10 mouse cellular contexts compared by ENCODE assay signal in genomic region chr15:83779387-83779786, GRCm38 (mm10). TPM values are rescaled to one million over a fixed set of nuclear protein-coding genes. Genes with fewer than 3 reads are reported as not detected.
DNase-seq lines count a peak whose midpoint lies in the region; ATAC-seq and TF ChIP-seq lines count a peak whose summit lies in the region.
"Had no signal": no experiment of that assay in that cellular context is flagged by ENCODE, and none has a peak within 500 bp of the region (broad histone marks: within the 10 kb centered on the region; RNA-seq: fewer than 3 reads in every experiment).

Gene Mpped1, plus strand, starts transcription at chr15:83779467.

- TF ChIP-seq EP300 in heart, adult 2 months (IDR thresholded peaks at IDR 0.05; ENCODE audit: insufficient read depth, low read depth, low read length) = no peak

- ATAC-seq in heart, embryonic 11.5 days (replicated peaks; ENCODE audit: insufficient number of reproducible peaks, low FRiP score, low TSS enrichment) = no peak
- peak; percentile 38 for ATAC-seq in hindbrain, embryonic 13.5 days (ENCODE audit: low FRiP score)
- ATAC-seq in liver, embryonic 13.5 days (ENCODE audit: low read depth) = no peak
- ATAC-seq in CD4-positive, CD25-positive, alpha-beta regulatory T cell, adult 4 months = no peak

- H3K27ac ChIP-seq in heart, embryonic 11.5 days (ENCODE audit: low read depth, low read length) = no peak within 1 kb of the TSS
- no peak within 1 kb of the TSS for H3K27ac ChIP-seq in heart, adult 2 months
- H3K27ac ChIP-seq in ES-E14 (ENCODE audit: insufficient read depth, low read depth, low read length, poor library complexity, severe bottlenecking) = no peak within 1 kb of the TSS
- no peak within 1 kb of the TSS for H3K27ac ChIP-seq in hindbrain, embryonic 13.5 days
- H3K27ac ChIP-seq in liver, embryonic 13.5 days = no peak within 1 kb of the TSS

- H3K4me1 ChIP-seq in heart, embryonic 11.5 days (ENCODE audit: control insufficient read depth, insufficient read depth, low read length) = 0 out of 2 replicates have a peak, but pooled peaks cover 2% of the 10 kb centered on the region
- no peaks in the 10 kb centered on the region for H3K4me1 ChIP-seq in heart, adult 2 months (ENCODE audit: control insufficient read depth, insufficient read depth, low read length)
- 0 out of 4 replicates have a peak, but pooled peaks cover 0 to 2% of the 10 kb centered on the region in 2 experiments for H3K4me1 ChIP-seq in ES-E14 (ENCODE audit: control insufficient read depth in 2 of 2, insufficient read depth in 2 of 2, low read length in 2 of 2, poor library complexity in 1 of 2)
- H3K4me1 ChIP-seq in hindbrain, embryonic 13.5 days (replicated peaks) = peaks cover 17% of the 10 kb centered on the region
- no peaks in the 10 kb centered on the region for H3K4me1 ChIP-seq in liver, embryonic 13.5 days (replicated peaks)
- H3K4me1 ChIP-seq: megakaryocyte, embryonic 14.5 days had no signal

- peak within 1 kb of the TSS; percentile 92 for H3K4me2 ChIP-seq in heart, embryonic 11.5 days
- H3K4me2 ChIP-seq in hindbrain, embryonic 13.5 days = peak within 1 kb of the TSS; percentile 89
- H3K4me2 ChIP-seq in liver, embryonic 13.5 days = peak within 1 kb of the TSS; percentile 49

- no peaks in the 10 kb centered on the region for H3K79me2 ChIP-seq in heart, adult 2 months (replicated peaks; ENCODE audit: control insufficient read depth, insufficient read depth, low read length)

- no peak for TF ChIP-seq CTCF in heart, adult 2 months (IDR thresholded peaks at IDR 0.05)

- no peak for DNase-seq in heart, adult 2 months
- DNase-seq in ES-E14 (ENCODE audit: low read depth, low spot score) = no peak
- DNase-seq in liver, embryonic 13.5 days = no peak
- DNase-seq in frontal cortex, postnatal 10 days (ENCODE audit: low spot score in 2 of 2) = no peak
- DNase-seq in thymus, postnatal 0 days (ENCODE audit: low spot score) = no peak

- H3K36me3 ChIP-seq in heart, embryonic 11.5 days (ENCODE audit: control insufficient read depth, insufficient read depth, low read length) = no peaks in the 10 kb centered on the region
- H3K36me3 ChIP-seq in heart, adult 2 months (ENCODE audit: control insufficient read depth, insufficient read depth, low read length) = no peaks in the 10 kb centered on the region
- no peaks in the 10 kb centered on the region for H3K36me3 ChIP-seq in ES-E14 (ENCODE audit: control insufficient read depth, insufficient read depth, low read length, poor library complexity, severe bottlenecking)
- no peaks in the 10 kb centered on the region for H3K36me3 ChIP-seq in hindbrain, embryonic 13.5 days
- H3K36me3 ChIP-seq in liver, embryonic 13.5 days = no peaks in the 10 kb centered on the region

- H3K9me3 ChIP-seq in heart, embryonic 11.5 days (replicated peaks; ENCODE audit: control insufficient read depth, low read length) = no peaks in the 10 kb centered on the region
- H3K9me3 ChIP-seq in ES-E14 (ENCODE audit: control insufficient read depth, insufficient read depth, low read depth, low read length) = no peaks in the 10 kb centered on the region
- H3K9me3 ChIP-seq in hindbrain, embryonic 13.5 days = no peaks in the 10 kb centered on the region
- no peaks in the 10 kb centered on the region for H3K9me3 ChIP-seq in liver, embryonic 13.5 days (replicated peaks)
- H3K9me3 ChIP-seq: megakaryocyte, embryonic 14.5 days had no signal

- peaks cover 80% of the 10 kb centered on the region for H3K27me3 ChIP-seq in heart, embryonic 11.5 days (ENCODE audit: control insufficient read depth, insufficient read depth, low read length)
- peaks cover 6% of the 10 kb centered on the region; the same call in 1 of the 2 replicates for H3K27me3 ChIP-seq in heart, adult 2 months (ENCODE audit: control insufficient read depth, insufficient read depth, low read length)
- peaks cover 67% of the 10 kb centered on the region for H3K27me3 ChIP-seq in hindbrain, embryonic 13.5 days
- H3K27me3 ChIP-seq in liver, embryonic 13.5 days = peaks cover 65% of the 10 kb centered on the region

- TF ChIP-seq POLR2A in heart, adult 2 months (IDR thresholded peaks at IDR 0.05; ENCODE audit: insufficient read depth, low read depth, low read length) = no peak

- H3K9ac ChIP-seq in heart, embryonic 11.5 days (ENCODE audit: low read depth, low read length) = peak within 1 kb of the TSS; percentile 22; the same call in 1 of the 2 replicates
- H3K9ac ChIP-seq in heart, adult 2 months (ENCODE audit: low read depth, low read length) = no peak within 1 kb of the TSS
- H3K9ac ChIP-seq in ES-E14 (ENCODE audit: insufficient read depth, low read depth, low read length, poor library complexity, severe bottlenecking) = peak within 1 kb of the TSS; percentile 47
- peak within 1 kb of the TSS; percentile 79 for H3K9ac ChIP-seq in hindbrain, embryonic 13.5 days
- H3K9ac ChIP-seq in liver, embryonic 13.5 days = no peak within 1 kb of the TSS

- H3K4me3 ChIP-seq in heart, embryonic 11.5 days (ENCODE audit: low read depth, low read length) = peak within 1 kb of the TSS; percentile 57
- no peak within 1 kb of the TSS for H3K4me3 ChIP-seq in heart, adult 2 months
- peak within 1 kb of the TSS; percentile 57 to 76; a peak in 3 of 4 replicates for H3K4me3 ChIP-seq in ES-E14 (ENCODE audit: insufficient read depth in 1 of 2, low read depth in 1 of 2, low read length in 2 of 2, poor library complexity in 1 of 2, severe bottlenecking in 1 of 2)
- H3K4me3 ChIP-seq in hindbrain, embryonic 13.5 days = peak within 1 kb of the TSS; percentile 63
- peak within 1 kb of the TSS; percentile 37 for H3K4me3 ChIP-seq in liver, embryonic 13.5 days (replicated peaks)
- H3K4me3 ChIP-seq: megakaryocyte, embryonic 14.5 days had no signal

- 4% methylated on average over 18 of the region's 37 CpGs for WGBS in heart, embryonic 11.5 days (ENCODE audit: insufficient replicate concordance)
- WGBS in heart, adult 2 months = 4% methylated on average over 25 of the region's 37 CpGs
- 5% methylated on average over 12 of the region's 37 CpGs for WGBS in hindbrain, embryonic 13.5 days
- WGBS in liver, embryonic 13.5 days (ENCODE audit: insufficient replicate concordance) = 4% methylated on average over 20 of the region's 37 CpGs

- intact Hi-C loops in heart, adult 2 months (cut with DNase I) = no loop called here

- in situ Hi-C loops in ES-E14 (cut with MboI; ENCODE audit: low sequenced_read_pairs in 2 of 2, unreplicated experiment in 2 of 2) = no loop called here

TF ChIP-seq in ES-E14, 5 proteins besides CTCF, POLR2A, EP300 and RAD21:
- TF ChIP-seq ZNF384 (IDR thresholded peaks at IDR 0.05; ENCODE audit: low read depth, low read length) (no peak), HCFC1 (IDR thresholded peaks at IDR 0.05; ENCODE audit: borderline replicate concordance, insufficient read depth, low read length) (no peak), MAFK (IDR thresholded peaks at IDR 0.05; ENCODE audit: insufficient read depth, low read depth, low read length) (no peak), ZC3H11A (IDR thresholded peaks at IDR 0.05; ENCODE audit: borderline replicate concordance, low read depth, low read length) (no peak), CHD2 (IDR thresholded peaks at IDR 0.05; ENCODE audit: low read depth, low read length) (no peak)

RNA-seq across cellular contexts. Expression of gene Mpped1, which starts in this region (rescaled TPM):
- polyA plus RNA-seq in heart, embryonic 11.5 days (2014; fragmentation: Nextera tagmentation; extraction: Ambion mirVana) = 0.11 and 0.27 TPM in 2 replicates
- total RNA-seq in heart, adult 2 months (2021) = not detected
- not detected in 2 replicates for polyA plus RNA-seq in heart, adult 2 months (2012; rRNA removed)
- 0.40 and 0.90 TPM in 2 replicates for total RNA-seq in ES-E14 (2012; rRNA removed)
- 11.3 and 11.7 TPM in 2 replicates for polyA plus RNA-seq in hindbrain, embryonic 13.5 days (2015; fragmentation: Nextera tagmentation; extraction: Ambion mirVana)
- 0.03 and 0.05 TPM in 2 replicates for polyA plus RNA-seq in liver, embryonic 13.5 days (2015; fragmentation: Nextera tagmentation; extraction: Ambion mirVana)
- not detected for polyA plus RNA-seq in CD4-positive, CD25-positive, alpha-beta regulatory T cell, adult 4 months (2017; shearing (Covaris generic))
- 0.32 and 0.48 TPM in 2 replicates for polyA plus RNA-seq in thymus, postnatal 0 days (2015; fragmentation: Nextera tagmentation; extraction: Ambion mirVana)
- total RNA-seq: common myeloid progenitor, adult 5-6 weeks had no signal

Comparison
In these comparisons a context has a peak if more than half of its experiments do, and no peak if none do; other contexts are left out.
1. H3K9ac ChIP-seq: peak in heart, embryonic 11.5 days (single experiment), ES-E14 (single experiment) and hindbrain, embryonic 13.5 days (single experiment); none in heart, adult 2 months (single experiment) and liver, embryonic 13.5 days (single experiment).
2. Peak in every context shown above with its lines, with median percentiles within 50 percentile points of each other: H3K4me2 ChIP-seq.